Mouse (Mus musculus) midbrain, embryonic 12.5 days (tissue): ENCODE measurements around the gene Plvap. TPM values are rescaled to one million over a fixed set of nuclear protein-coding genes. Genes with fewer than 3 reads are reported as not detected.
A peak's percentile ranks its signal among the peaks of the same experiment; 100 is the strongest.

ENCODE experiments used
- ATAC-seq: fragments of 200-750 bp; cut with Nextera tagmentation; 2 replicates; pipeline ENCODE4 v1.8.0; 2017; ENCODE audit warnings: low read depth, moderate TSS enrichment, moderate library complexity; ENCODE audit not compliant: low FRiP score
- H3K27ac ChIP-seq: fragments of 300-500 bp; sonication (generic); replicated peaks from 2 replicates; pipeline ENCODE4 v1.5.1; 2016; ENCODE audit warnings: mild to moderate bottlenecking
- H3K27me3 ChIP-seq: fragments of 300-500 bp; sonication (generic); 2 replicates; pipeline ENCODE4 v1.6.1; 2016; ENCODE audit warnings: mild to moderate bottlenecking
- H3K36me3 ChIP-seq: fragments of 300-500 bp; sonication (generic); 2 replicates; pipeline ENCODE4 v1.6.1; 2016
- H3K4me1 ChIP-seq: fragments of 300-500 bp; sonication (generic); 2 replicates; pipeline ENCODE4 v1.6.1; 2016
- H3K4me2 ChIP-seq: fragments of 300-500 bp; sonication (generic); replicated peaks from 2 replicates; pipeline ENCODE4 v1.6.1; 2016; ENCODE audit warnings: mild to moderate bottlenecking, moderate library complexity
- H3K4me3 ChIP-seq: fragments of 300-500 bp; sonication (generic); 2 replicates; pipeline ENCODE4 v1.5.1; 2016; ENCODE audit warnings: mild to moderate bottlenecking
- H3K9ac ChIP-seq: fragments of 300-500 bp; sonication (generic); replicated peaks from 2 replicates; pipeline ENCODE4 v1.6.1; 2016; ENCODE audit warnings: mild to moderate bottlenecking, moderate library complexity
- H3K9me3 ChIP-seq: fragments of 300-500 bp; sonication (generic); 2 replicates; pipeline ENCODE4 v1.6.1; 2016; ENCODE audit warnings: mild to moderate bottlenecking
- WGBS: fragments of 180-500 bp; shearing (Covaris S2); methylation state at CpG from one replicate; pipeline ENCODE4 v1.1.7; 2016; 5-methylcytosine and 5-hydroxymethylcytosine counted together
- polyA plus RNA-seq: library from polyadenylated mRNA; unstranded; fragments of >200 nt; fragmentation: Nextera tagmentation; extraction: Ambion mirVana; gene quantifications from 2 replicates; pipeline ENCODE4 v1.2.1, GENCODE M21; 2016

Gene Plvap
- polyA plus RNA-seq, 1 experiment from 2014 or later: 29.5 TPM

- H3K4me3 ChIP-seq: peak within 1 kb of the TSS; percentile 84
- peak within 1 kb of the TSS; percentile 92 for H3K4me2 ChIP-seq
- peaks cover 25% of the 10 kb centered on the region for H3K4me1 ChIP-seq
- peak; percentile 87 for ATAC-seq
- no peaks in the 10 kb centered on the region for H3K27me3 ChIP-seq
- peaks cover 32% of the 10 kb centered on the region for H3K36me3 ChIP-seq
- no peaks in the 10 kb centered on the region for H3K9me3 ChIP-seq
- under 1% methylated on average over 51 of the region's 52 CpGs for WGBS
- peak within 1 kb of the TSS; percentile 77 for H3K27ac ChIP-seq
- peak within 1 kb of the TSS; percentile 76 for H3K9ac ChIP-seq
These were observed 42.6 kb downstream of the Plvap start, which contains the start of gene Dda1 for GRCm38 (mm10) chr8:71468916-71469315. TSS of gene Dda1 (plus strand) at chr8:71469199.

- no peak for ATAC-seq
- no peaks in the 10 kb centered on the region for H3K27me3 ChIP-seq
- 90% methylated on average over 1 of the region's 1 CpGs for WGBS
These were observed 43.6 kb downstream of the Plvap start for GRCm38 (mm10) chr8:71468001-71468400.

GRCm38 (mm10) chr8:71467201-71467600, 44.4 kb downstream of the Plvap start:
- no peak overlapping the region for H3K4me2 ChIP-seq

More at GRCm38 (mm10) chr8:71468001-71468400, 43.6 kb downstream of the Plvap start:
- Histone ChIP-seq H3K9me3 (no peaks in the 10 kb centered on the region), H3K36me3 (peaks cover 23% of the 10 kb centered on the region), H3K9ac (no peak overlapping the region), H3K4me2 (no peak overlapping the region), H3K27ac (no peak overlapping the region), H3K4me3 (no peak overlapping the region), H3K4me1 (peaks cover 28% of the 10 kb centered on the region)

GRCm38 (mm10) chr8:71466198-71466597, 45.4 kb downstream of the Plvap start:
- peaks cover 11% of the 10 kb centered on the region for H3K36me3 ChIP-seq
- ATAC-seq: no peak
- H3K27ac ChIP-seq: no peak overlapping the region
- H3K4me3 ChIP-seq: no peak overlapping the region
- no peak overlapping the region for H3K4me2 ChIP-seq
- no peaks in the 10 kb centered on the region for H3K9me3 ChIP-seq
- 96% methylated on average over 5 of the region's 5 CpGs for WGBS
- H3K4me1 ChIP-seq: peaks cover 46% of the 10 kb centered on the region
- no peak overlapping the region for H3K9ac ChIP-seq
- no peaks in the 10 kb centered on the region for H3K27me3 ChIP-seq

More at GRCm38 (mm10) chr8:71467201-71467600, 44.4 kb downstream of the Plvap start:
- H3K9ac ChIP-seq: no peak overlapping the region
- H3K4me3 ChIP-seq: no peak overlapping the region
- no peak for ATAC-seq
- H3K27ac ChIP-seq: no peak overlapping the region
- peaks cover 36% of the 10 kb centered on the region for H3K4me1 ChIP-seq
- 96% methylated on average over 2 of the region's 2 CpGs for WGBS
- peaks cover 15% of the 10 kb centered on the region for H3K36me3 ChIP-seq
- no peaks in the 10 kb centered on the region for H3K9me3 ChIP-seq
- no peaks in the 10 kb centered on the region for H3K27me3 ChIP-seq

GRCm38 (mm10) chr8:71465733-71466132, 45.8 kb downstream of the Plvap start:
- no peak for ATAC-seq
- Histone ChIP-seq H3K4me1 (peaks cover 49% of the 10 kb centered on the region), H3K9ac (no peak overlapping the region), H3K9me3 (no peaks in the 10 kb centered on the region), H3K4me2 (peak overlapping the region; percentile 86), H3K27ac (no peak overlapping the region), H3K27me3 (no peaks in the 10 kb centered on the region), H3K36me3 (peaks cover 15% of the 10 kb centered on the region), H3K4me3 (peak overlapping the region; percentile 84)
- 84% methylated on average over 8 of the region's 8 CpGs for WGBS

- under 1% methylated on average over 59 of the region's 59 CpGs for WGBS
- peaks cover 40% of the 10 kb centered on the region for H3K4me1 ChIP-seq
These were observed 46.7 kb downstream of the Plvap start, which contains the start of gene Mrpl34 for GRCm38 (mm10) chr8:71464513-71465500. TSS of gene Mrpl34 (plus strand) at chr8:71464959.

GRCm38 (mm10) chr8:71463188-71464033, 48.1 kb downstream of the Plvap start, which contains the start of gene Abhd8:
TSS of gene Abhd8 (minus strand) at chr8:71463655.
- 1% methylated on average over 52 of the region's 55 CpGs for WGBS
- ATAC-seq: peak; percentile 83
- Histone ChIP-seq H3K4me2 (peak within 1 kb of the TSS; percentile 90), H3K27me3 (no peaks in the 10 kb centered on the region), H3K27ac (peak within 1 kb of the TSS; percentile 74), H3K36me3 (peaks cover 35% of the 10 kb centered on the region), H3K9ac (peak within 1 kb of the TSS; percentile 91), H3K4me3 (peak within 1 kb of the TSS; percentile 84), H3K9me3 (no peaks in the 10 kb centered on the region), H3K4me1 (peaks cover 37% of the 10 kb centered on the region)

More at GRCm38 (mm10) chr8:71464513-71465500, 46.7 kb downstream of the Plvap start, which contains the start of gene Mrpl34:
- Histone ChIP-seq H3K9me3 (no peaks in the 10 kb centered on the region), H3K9ac (peak within 1 kb of the TSS; percentile 91), H3K27me3 (no peaks in the 10 kb centered on the region), H3K27ac (peak within 1 kb of the TSS; percentile 74), H3K4me3 (peak within 1 kb of the TSS; percentile 84), H3K4me2 (peak within 1 kb of the TSS; percentile 90), H3K36me3 (peaks cover 21% of the 10 kb centered on the region)
- ATAC-seq: peak; percentile 73

- H3K27me3 ChIP-seq: no peaks in the 10 kb centered on the region
- peaks cover 41% of the 10 kb centered on the region for H3K36me3 ChIP-seq
- peaks cover 40% of the 10 kb centered on the region for H3K4me1 ChIP-seq
- H3K4me3 ChIP-seq: peak overlapping the region; percentile 84
- 4% methylated on average over 16 of the region's 16 CpGs for WGBS
- H3K27ac ChIP-seq: peak overlapping the region; percentile 74
- peak overlapping the region; percentile 90 for H3K4me2 ChIP-seq
- H3K9me3 ChIP-seq: no peaks in the 10 kb centered on the region
- peak overlapping the region; percentile 91 for H3K9ac ChIP-seq
- ATAC-seq: peak; percentile 0; the same call in 1 of the 2 replicates
These were observed 48.8 kb downstream of the Plvap start for GRCm38 (mm10) chr8:71462786-71463185.

- H3K36me3 ChIP-seq: peaks cover 47% of the 10 kb centered on the region
- H3K27me3 ChIP-seq: no peaks in the 10 kb centered on the region
- H3K4me3 ChIP-seq: peak overlapping the region; percentile 84
- no peaks in the 10 kb centered on the region for H3K9me3 ChIP-seq
- H3K4me1 ChIP-seq: peaks cover 40% of the 10 kb centered on the region
- peak overlapping the region; percentile 90 for H3K4me2 ChIP-seq
- 74% methylated on average over 4 of the region's 4 CpGs for WGBS
- H3K27ac ChIP-seq: no peak overlapping the region
- ATAC-seq: no peak
- H3K9ac ChIP-seq: peak overlapping the region; percentile 91
These were observed 49.4 kb downstream of the Plvap start for GRCm38 (mm10) chr8:71462191-71462590.

- Histone ChIP-seq H3K4me1 (peaks cover 40% of the 10 kb centered on the region), H3K36me3 (peaks cover 55% of the 10 kb centered on the region), H3K9ac (peak overlapping the region; percentile 0; the same call in 1 of the 2 replicates), H3K9me3 (no peaks in the 10 kb centered on the region), H3K4me2 (peak overlapping the region; percentile 90), H3K27ac (no peak overlapping the region), H3K27me3 (no peaks in the 10 kb centered on the region), H3K4me3 (peak overlapping the region; percentile 4; the same call in 1 of the 2 replicates)
- ATAC-seq: no peak
- 82% methylated on average over 47 of the region's 47 CpGs for WGBS
These were observed 50.3 kb downstream of the Plvap start for GRCm38 (mm10) chr8:71461152-71461840.

GRCm38 (mm10) chr8:71460716-71461115, 50.8 kb downstream of the Plvap start:
- H3K4me1 ChIP-seq: peaks cover 37% of the 10 kb centered on the region
- peaks cover 56% of the 10 kb centered on the region for H3K36me3 ChIP-seq
- ATAC-seq: no peak

More at GRCm38 (mm10) chr8:71460716-71461115, 50.8 kb downstream of the Plvap start:
- H3K4me2 ChIP-seq: no peak overlapping the region
- no peak overlapping the region for H3K9ac ChIP-seq
- WGBS: 94% methylated on average over 6 of the region's 6 CpGs
- no peaks in the 10 kb centered on the region for H3K27me3 ChIP-seq
- no peaks in the 10 kb centered on the region for H3K9me3 ChIP-seq
- no peak overlapping the region for H3K4me3 ChIP-seq
- H3K27ac ChIP-seq: no peak overlapping the region
